Mouse (Mus musculus): ENCODE results near the gene Lmtk2. TPM values are rescaled to one million over a fixed set of nuclear protein-coding genes. Genes with fewer than 3 reads are reported as not detected.

The Lmtk2 gene
- polyA plus RNA-seq (2014; fragmentation: Nextera tagmentation; extraction: Ambion mirVana), result 4.1 and 6.8 TPM in 2 replicates

- peak; percentile 100 for ATAC-seq (ENCODE audit: low FRiP score, low TSS enrichment)
- Histone ChIP-seq H3K4me1 (ENCODE audit: control insufficient read depth, insufficient read depth, low read length) (0 out of 2 replicates have a peak, but pooled peaks cover 7% of the 10 kb centered on the region), H3K4me3 (ENCODE audit: low read length) (peak within 1 kb of the TSS; percentile 99), H3K27me3 (ENCODE audit: control insufficient read depth, insufficient read depth, low read length) (no peaks in the 10 kb centered on the region), H3K27ac (ENCODE audit: low read depth, low read length) (peak within 1 kb of the TSS; percentile 78), H3K4me2 (replicated peaks; ENCODE audit: low read depth, low read length) (peak within 1 kb of the TSS; percentile 77), H3K36me3 (ENCODE audit: control insufficient read depth, insufficient read depth, low read length) (no peaks in the 10 kb centered on the region), H3K9me3 (ENCODE audit: control insufficient read depth, low read length) (no peaks in the 10 kb centered on the region), H3K9ac (ENCODE audit: low read depth, low read length) (peak within 1 kb of the TSS; percentile 94)
- under 1% methylated on average over 78 of the region's 90 CpGs for WGBS
Observed at GRCm38 (mm10) chr5:144100149-144100935, at the start of gene Lmtk2. Gene Lmtk2 (plus strand): TSS chr5:144100436.

GRCm38 (mm10) chr5:144051268-144051667, 49.0 kb upstream of the Lmtk2 start:
- H3K9me3 ChIP-seq (ENCODE audit: control insufficient read depth, low read length), result no peaks in the 10 kb centered on the region
- no peak for ATAC-seq (ENCODE audit: low FRiP score, low TSS enrichment)
- no peak overlapping the region for H3K4me3 ChIP-seq (ENCODE audit: low read length)
- no peaks in the 10 kb centered on the region for H3K36me3 ChIP-seq (ENCODE audit: control insufficient read depth, insufficient read depth, low read length)
- H3K27ac ChIP-seq (ENCODE audit: low read depth, low read length), result no peak overlapping the region
- H3K9ac ChIP-seq (ENCODE audit: low read depth, low read length), result no peak overlapping the region
- no peaks in the 10 kb centered on the region for H3K27me3 ChIP-seq (ENCODE audit: control insufficient read depth, insufficient read depth, low read length)
- no peaks in the 10 kb centered on the region for H3K4me1 ChIP-seq (ENCODE audit: control insufficient read depth, insufficient read depth, low read length)
- no peak overlapping the region for H3K4me2 ChIP-seq (replicated peaks; ENCODE audit: low read depth, low read length)

- ATAC-seq (ENCODE audit: low FRiP score, low TSS enrichment), result no peak
- no peaks in the 10 kb centered on the region for H3K27me3 ChIP-seq (ENCODE audit: control insufficient read depth, insufficient read depth, low read length)
- H3K9ac ChIP-seq (ENCODE audit: low read depth, low read length), result no peak overlapping the region
- H3K36me3 ChIP-seq (ENCODE audit: control insufficient read depth, insufficient read depth, low read length), result no peaks in the 10 kb centered on the region
- H3K27ac ChIP-seq (ENCODE audit: low read depth, low read length), result no peak overlapping the region
- H3K9me3 ChIP-seq (ENCODE audit: control insufficient read depth, low read length), result no peaks in the 10 kb centered on the region
- H3K4me3 ChIP-seq (ENCODE audit: low read length), result no peak overlapping the region
- no peak overlapping the region for H3K4me2 ChIP-seq (replicated peaks; ENCODE audit: low read depth, low read length)
- H3K4me1 ChIP-seq (ENCODE audit: control insufficient read depth, insufficient read depth, low read length), result no peaks in the 10 kb centered on the region
- 58% methylated on average over 3 of the region's 3 CpGs for WGBS
Observed at GRCm38 (mm10) chr5:144053450-144053849, 46.8 kb upstream of the Lmtk2 start.

- H3K27ac ChIP-seq (ENCODE audit: low read depth, low read length), result no peak overlapping the region
- no peak overlapping the region for H3K4me2 ChIP-seq (replicated peaks; ENCODE audit: low read depth, low read length)
- no peak overlapping the region for H3K4me3 ChIP-seq (ENCODE audit: low read length)
- no peaks in the 10 kb centered on the region for H3K27me3 ChIP-seq (ENCODE audit: control insufficient read depth, insufficient read depth, low read length)
- H3K9ac ChIP-seq (ENCODE audit: low read depth, low read length), result no peak overlapping the region
- H3K4me1 ChIP-seq (ENCODE audit: control insufficient read depth, insufficient read depth, low read length), result no peaks in the 10 kb centered on the region
- H3K9me3 ChIP-seq (ENCODE audit: control insufficient read depth, low read length), result no peaks in the 10 kb centered on the region
- H3K36me3 ChIP-seq (ENCODE audit: control insufficient read depth, insufficient read depth, low read length), result no peaks in the 10 kb centered on the region
- ATAC-seq (ENCODE audit: low FRiP score, low TSS enrichment), result no peak
- WGBS, result 83% methylated on average over 6 of the region's 6 CpGs
Observed at GRCm38 (mm10) chr5:144054340-144054739, 45.9 kb upstream of the Lmtk2 start.

GRCm38 (mm10) chr5:144064093-144064492, 36.1 kb upstream of the Lmtk2 start:
- no peaks in the 10 kb centered on the region for H3K4me1 ChIP-seq (ENCODE audit: control insufficient read depth, insufficient read depth, low read length)
- no peak for ATAC-seq (ENCODE audit: low FRiP score, low TSS enrichment)
- no peak overlapping the region for H3K9ac ChIP-seq (ENCODE audit: low read depth, low read length)
- H3K36me3 ChIP-seq (ENCODE audit: control insufficient read depth, insufficient read depth, low read length), result no peaks in the 10 kb centered on the region
- H3K27ac ChIP-seq (ENCODE audit: low read depth, low read length), result no peak overlapping the region
- no peaks in the 10 kb centered on the region for H3K27me3 ChIP-seq (ENCODE audit: control insufficient read depth, insufficient read depth, low read length)
- H3K4me3 ChIP-seq (ENCODE audit: low read length), result no peak overlapping the region
- 70% methylated on average over 5 of the region's 5 CpGs for WGBS
- no peaks in the 10 kb centered on the region for H3K9me3 ChIP-seq (ENCODE audit: control insufficient read depth, low read length)
- H3K4me2 ChIP-seq (replicated peaks; ENCODE audit: low read depth, low read length), result no peak overlapping the region

- no peaks in the 10 kb centered on the region for H3K36me3 ChIP-seq (ENCODE audit: control insufficient read depth, insufficient read depth, low read length)
- no peaks in the 10 kb centered on the region for H3K9me3 ChIP-seq (ENCODE audit: control insufficient read depth, low read length)
- WGBS, result 89% methylated on average over 2 of the region's 2 CpGs
- H3K4me2 ChIP-seq (replicated peaks; ENCODE audit: low read depth, low read length), result no peak overlapping the region
- no peak overlapping the region for H3K4me3 ChIP-seq (ENCODE audit: low read length)
- H3K27me3 ChIP-seq (ENCODE audit: control insufficient read depth, insufficient read depth, low read length), result no peaks in the 10 kb centered on the region
- H3K4me1 ChIP-seq (ENCODE audit: control insufficient read depth, insufficient read depth, low read length), result no peaks in the 10 kb centered on the region
- ATAC-seq (ENCODE audit: low FRiP score, low TSS enrichment), result no peak
- no peak overlapping the region for H3K9ac ChIP-seq (ENCODE audit: low read depth, low read length)
- H3K27ac ChIP-seq (ENCODE audit: low read depth, low read length), result no peak overlapping the region
Observed at GRCm38 (mm10) chr5:144066036-144066435, 34.2 kb upstream of the Lmtk2 start.

GRCm38 (mm10) chr5:144070064-144070463, 30.2 kb upstream of the Lmtk2 start:
- Histone ChIP-seq H3K4me2 (replicated peaks; ENCODE audit: low read depth, low read length) (no peak overlapping the region), H3K27ac (ENCODE audit: low read depth, low read length) (no peak overlapping the region), H3K4me1 (ENCODE audit: control insufficient read depth, insufficient read depth, low read length) (no peaks in the 10 kb centered on the region), H3K9me3 (ENCODE audit: control insufficient read depth, low read length) (no peaks in the 10 kb centered on the region), H3K4me3 (ENCODE audit: low read length) (no peak overlapping the region), H3K36me3 (ENCODE audit: control insufficient read depth, insufficient read depth, low read length) (no peaks in the 10 kb centered on the region), H3K27me3 (ENCODE audit: control insufficient read depth, insufficient read depth, low read length) (no peaks in the 10 kb centered on the region), H3K9ac (ENCODE audit: low read depth, low read length) (no peak overlapping the region)
- WGBS, result 95% methylated on average over 1 of the region's 1 CpGs
- no peak for ATAC-seq (ENCODE audit: low FRiP score, low TSS enrichment)

GRCm38 (mm10) chr5:144071249-144071648, 29.0 kb upstream of the Lmtk2 start:
- WGBS, result 54% methylated on average over 1 of the region's 1 CpGs
- Histone ChIP-seq H3K4me1 (ENCODE audit: control insufficient read depth, insufficient read depth, low read length) (no peaks in the 10 kb centered on the region), H3K9me3 (ENCODE audit: control insufficient read depth, low read length) (no peaks in the 10 kb centered on the region), H3K4me3 (ENCODE audit: low read length) (no peak overlapping the region), H3K36me3 (ENCODE audit: control insufficient read depth, insufficient read depth, low read length) (no peaks in the 10 kb centered on the region), H3K27me3 (ENCODE audit: control insufficient read depth, insufficient read depth, low read length) (no peaks in the 10 kb centered on the region), H3K27ac (ENCODE audit: low read depth, low read length) (no peak overlapping the region), H3K4me2 (replicated peaks; ENCODE audit: low read depth, low read length) (no peak overlapping the region), H3K9ac (ENCODE audit: low read depth, low read length) (no peak overlapping the region)
- ATAC-seq (ENCODE audit: low FRiP score, low TSS enrichment), result no peak

- H3K4me3 ChIP-seq (ENCODE audit: low read length), result no peak overlapping the region
- H3K9me3 ChIP-seq (ENCODE audit: control insufficient read depth, low read length), result no peaks in the 10 kb centered on the region
- H3K36me3 ChIP-seq (ENCODE audit: control insufficient read depth, insufficient read depth, low read length), result no peaks in the 10 kb centered on the region
- 71% methylated on average over 1 of the region's 1 CpGs for WGBS
- no peak overlapping the region for H3K27ac ChIP-seq (ENCODE audit: low read depth, low read length)
- no peak for ATAC-seq (ENCODE audit: low FRiP score, low TSS enrichment)
- no peak overlapping the region for H3K4me2 ChIP-seq (replicated peaks; ENCODE audit: low read depth, low read length)
- no peaks in the 10 kb centered on the region for H3K4me1 ChIP-seq (ENCODE audit: control insufficient read depth, insufficient read depth, low read length)
- no peaks in the 10 kb centered on the region for H3K27me3 ChIP-seq (ENCODE audit: control insufficient read depth, insufficient read depth, low read length)
- no peak overlapping the region for H3K9ac ChIP-seq (ENCODE audit: low read depth, low read length)
Observed at GRCm38 (mm10) chr5:144077541-144077940, 22.7 kb upstream of the Lmtk2 start.
